In the genomic region with DNA sequence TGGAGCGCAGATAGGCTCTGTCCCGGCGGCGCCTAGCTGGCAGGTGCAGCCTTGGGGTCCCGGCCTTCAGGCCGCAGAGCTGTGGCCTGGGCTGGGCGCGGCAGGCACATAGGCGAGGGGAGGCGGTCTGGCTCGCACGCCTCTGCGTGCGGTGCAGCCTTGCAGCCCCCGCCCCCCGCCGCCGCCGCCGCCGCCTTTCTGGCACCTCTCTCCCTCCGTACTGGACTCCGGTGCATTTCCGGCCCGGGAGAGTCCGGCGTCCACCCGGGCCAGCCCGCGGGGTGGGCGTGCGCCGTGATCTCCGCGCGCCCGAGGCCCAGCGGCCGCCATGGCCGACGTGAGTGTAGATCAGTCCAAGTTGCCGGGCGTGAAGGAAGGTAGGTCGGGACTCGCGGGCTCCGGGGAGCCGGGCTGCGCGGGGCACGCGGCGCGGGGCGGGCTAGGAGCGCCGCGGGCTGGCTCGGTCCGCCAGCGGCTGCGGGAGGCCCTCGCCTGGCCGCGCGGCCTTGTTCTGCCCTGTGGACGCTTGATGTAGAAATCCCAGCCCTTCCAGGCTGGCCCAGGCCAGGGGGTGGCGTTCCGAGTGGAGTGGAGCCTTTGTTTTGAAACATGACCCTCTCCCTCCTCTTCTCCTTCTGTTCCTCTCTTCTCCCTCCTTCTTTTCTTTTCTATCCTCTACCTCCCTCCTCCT, we compare ENCODE assay signal across 7 mouse cellular contexts. TPM values are rescaled to one million over a fixed set of nuclear protein-coding genes. Genes with fewer than 3 reads are reported as not detected.
DNase-seq lines count a peak whose midpoint lies in the region; ATAC-seq lines count a peak whose summit lies in the region.

A gene (plus strand): TSS at position 109 of the 691 bp plus-strand sequence.

- no peaks in the 10 kb centered on the region for H3K27me3 ChIP-seq in intestine, embryonic 16.5 days (replicated peaks; ENCODE audit: control insufficient read depth, insufficient read depth, low read length)
- H3K27me3 ChIP-seq in limb, embryonic 11.5 days (ENCODE audit: control insufficient read depth, insufficient read depth, low read length) = no peaks in the 10 kb centered on the region
- no peaks in the 10 kb centered on the region for H3K27me3 ChIP-seq in midbrain, embryonic 13.5 days

- no peaks in the 10 kb centered on the region for H3K9me3 ChIP-seq in intestine, embryonic 16.5 days (ENCODE audit: control insufficient read depth, low read length)
- H3K9me3 ChIP-seq in limb, embryonic 11.5 days (ENCODE audit: control insufficient read depth, low read length) = no peaks in the 10 kb centered on the region
- no peaks in the 10 kb centered on the region for H3K9me3 ChIP-seq in midbrain, embryonic 13.5 days

- WGBS in intestine, embryonic 16.5 days = under 1% methylated on average over 69 of the region's 69 CpGs
- under 1% methylated on average over 40 of the region's 69 CpGs for WGBS in limb, embryonic 11.5 days
- WGBS in midbrain, embryonic 13.5 days = under 1% methylated on average over 68 of the region's 69 CpGs

- peak within 1 kb of the TSS; percentile 91 for H3K4me3 ChIP-seq in intestine, embryonic 16.5 days (ENCODE audit: low read length)
- peak within 1 kb of the TSS; percentile 74 for H3K4me3 ChIP-seq in limb, embryonic 11.5 days (ENCODE audit: low read depth, low read length)
- peak within 1 kb of the TSS; percentile 96 for H3K4me3 ChIP-seq in midbrain, embryonic 13.5 days (replicated peaks)

- peak within 1 kb of the TSS; percentile 57 for H3K4me2 ChIP-seq in intestine, embryonic 16.5 days (ENCODE audit: low read depth, low read length)
- peak within 1 kb of the TSS; percentile 58 for H3K4me2 ChIP-seq in limb, embryonic 11.5 days (ENCODE audit: low read depth, severe bottlenecking)
- peak within 1 kb of the TSS; percentile 80 for H3K4me2 ChIP-seq in midbrain, embryonic 13.5 days (replicated peaks)

- peaks cover 9% of the 10 kb centered on the region; the same call in 1 of the 2 replicates for H3K4me1 ChIP-seq in intestine, embryonic 16.5 days (ENCODE audit: control insufficient read depth, insufficient read depth, low read length)
- no peaks in the 10 kb centered on the region; the same call in 1 of the 2 replicates for H3K4me1 ChIP-seq in limb, embryonic 11.5 days (ENCODE audit: control insufficient read depth, insufficient read depth, low read length)
- H3K4me1 ChIP-seq in midbrain, embryonic 13.5 days (replicated peaks) = peaks cover 39% of the 10 kb centered on the region

- peak within 1 kb of the TSS; percentile 98 for H3K27ac ChIP-seq in intestine, embryonic 16.5 days (ENCODE audit: low read length)
- H3K27ac ChIP-seq in limb, embryonic 11.5 days (replicated peaks; ENCODE audit: low read depth, low read length) = peak within 1 kb of the TSS; percentile 95
- H3K27ac ChIP-seq in midbrain, embryonic 13.5 days = peak within 1 kb of the TSS; percentile 97

- peak; percentile 66 for DNase-seq in adrenal gland, adult 8-10 months
- DNase-seq in embryo, embryonic 9.5 days (ENCODE audit: extremely low spot score) = peak; percentile 83
- no peak for DNase-seq in gonadal fat pad, adult 2 months (ENCODE audit: low read depth)
- DNase-seq in limb, embryonic 11.5 days (ENCODE audit: low spot score) = peak; percentile 83
- peak; percentile 39 for DNase-seq in spleen, adult 12 weeks (ENCODE audit: low spot score)

- peak; percentile 87 for ATAC-seq in intestine, embryonic 16.5 days
- peak; percentile 96 for ATAC-seq in limb, embryonic 11.5 days (ENCODE audit: insufficient number of reproducible peaks, low FRiP score, low TSS enrichment, low read depth)
- ATAC-seq in midbrain, embryonic 13.5 days = peak; percentile 98

- peak within 1 kb of the TSS; percentile 98 for H3K9ac ChIP-seq in intestine, embryonic 16.5 days (ENCODE audit: low read depth, low read length)
- H3K9ac ChIP-seq in limb, embryonic 11.5 days (ENCODE audit: low read length) = peak within 1 kb of the TSS; percentile 96
- peak within 1 kb of the TSS; percentile 97 for H3K9ac ChIP-seq in midbrain, embryonic 13.5 days (replicated peaks)

- H3K36me3 ChIP-seq in intestine, embryonic 16.5 days (ENCODE audit: control insufficient read depth, insufficient read depth, low read length) = no peaks in the 10 kb centered on the region
- H3K36me3 ChIP-seq in limb, embryonic 11.5 days (ENCODE audit: control insufficient read depth, insufficient read depth, low read length) = no peaks in the 10 kb centered on the region
- no peaks in the 10 kb centered on the region for H3K36me3 ChIP-seq in midbrain, embryonic 13.5 days

RNA-seq across cellular contexts. Expression of the gene that starts here (rescaled TPM):
- 10 to 100 TPM; 65.1 to 90.3 (median 79.0) TPM for total RNA-seq in adrenal gland, adult 8-10 months (2022)
- polyA plus RNA-seq in gonadal fat pad, adult 2 months (2012; rRNA removed) = 23.6 and 24.0 TPM in 2 replicates
- polyA plus RNA-seq in intestine, embryonic 16.5 days (2015; fragmentation: Nextera tagmentation; extraction: Ambion mirVana) = 32.9 and 34.9 TPM in 2 replicates
- polyA plus RNA-seq in limb, embryonic 11.5 days (2014; fragmentation: Nextera tagmentation; extraction: Ambion mirVana) = 55.5 and 63.4 TPM in 2 replicates
- polyA plus RNA-seq in midbrain, embryonic 13.5 days (2015; fragmentation: Nextera tagmentation; extraction: Ambion mirVana) = 53.9 and 54.1 TPM in 2 replicates
